Mouse (Mus musculus) intestine, embryonic 15.5 days (tissue): ENCODE data around the gene Kcnk16. TPM values are rescaled to one million over a fixed set of nuclear protein-coding genes. Genes with fewer than 3 reads are reported as not detected.

Source experiments
- ATAC-seq: fragments of 200-750 bp; cut with Nextera tagmentation; 2 replicates; pipeline ENCODE4 v1.8.0; 2017; ENCODE audit warnings: moderate TSS enrichment, moderate library complexity
- H3K27ac ChIP-seq: fragments of 300-500 bp; sonication (generic); 2 replicates; pipeline ENCODE4 v1.5.1; 2015; ENCODE audit warnings: mild to moderate bottlenecking, inconsistent platforms
- H3K27me3 ChIP-seq: fragments of 300-500 bp; sonication (generic); replicated peaks from 2 replicates; pipeline ENCODE4 v1.6.1; 2015; ENCODE audit warnings: inconsistent platforms
- H3K36me3 ChIP-seq: fragments of 300-500 bp; sonication (generic); 2 replicates; pipeline ENCODE4 v1.6.1; 2015; ENCODE audit warnings: inconsistent platforms
- H3K4me1 ChIP-seq: fragments of 300-500 bp; sonication (generic); replicated peaks from 2 replicates; pipeline ENCODE4 v1.6.1; 2015; ENCODE audit warnings: inconsistent platforms
- H3K4me2 ChIP-seq: fragments of 300-500 bp; sonication (generic); replicated peaks from 2 replicates; pipeline ENCODE4 v1.6.1; 2015; ENCODE audit warnings: mild to moderate bottlenecking, inconsistent platforms
- H3K4me3 ChIP-seq: fragments of 300-500 bp; sonication (generic); replicated peaks from 2 replicates; pipeline ENCODE4 v1.5.1; 2015; ENCODE audit warnings: inconsistent platforms
- H3K9ac ChIP-seq: fragments of 300-500 bp; sonication (generic); 2 replicates; pipeline ENCODE4 v1.6.1; 2015; ENCODE audit warnings: inconsistent platforms
- H3K9me3 ChIP-seq: fragments of 300-500 bp; sonication (generic); 2 replicates; pipeline ENCODE4 v1.6.1; 2016; ENCODE audit warnings: inconsistent platforms
- WGBS: fragments of 180-500 bp; shearing (Covaris S2); methylation state at CpG from one replicate; pipeline ENCODE4 v1.1.7; 2015; 5-methylcytosine and 5-hydroxymethylcytosine counted together
- polyA plus RNA-seq: library from polyadenylated mRNA; unstranded; fragments of >200 nt; fragmentation: Nextera tagmentation; extraction: Ambion mirVana; gene quantifications from 2 replicates; pipeline ENCODE4 v1.2.1, GENCODE M21; 2015

Kcnk16 gene
- polyA plus RNA-seq, 1 experiment from 2014 or later, result 6.0 TPM

DNA sequence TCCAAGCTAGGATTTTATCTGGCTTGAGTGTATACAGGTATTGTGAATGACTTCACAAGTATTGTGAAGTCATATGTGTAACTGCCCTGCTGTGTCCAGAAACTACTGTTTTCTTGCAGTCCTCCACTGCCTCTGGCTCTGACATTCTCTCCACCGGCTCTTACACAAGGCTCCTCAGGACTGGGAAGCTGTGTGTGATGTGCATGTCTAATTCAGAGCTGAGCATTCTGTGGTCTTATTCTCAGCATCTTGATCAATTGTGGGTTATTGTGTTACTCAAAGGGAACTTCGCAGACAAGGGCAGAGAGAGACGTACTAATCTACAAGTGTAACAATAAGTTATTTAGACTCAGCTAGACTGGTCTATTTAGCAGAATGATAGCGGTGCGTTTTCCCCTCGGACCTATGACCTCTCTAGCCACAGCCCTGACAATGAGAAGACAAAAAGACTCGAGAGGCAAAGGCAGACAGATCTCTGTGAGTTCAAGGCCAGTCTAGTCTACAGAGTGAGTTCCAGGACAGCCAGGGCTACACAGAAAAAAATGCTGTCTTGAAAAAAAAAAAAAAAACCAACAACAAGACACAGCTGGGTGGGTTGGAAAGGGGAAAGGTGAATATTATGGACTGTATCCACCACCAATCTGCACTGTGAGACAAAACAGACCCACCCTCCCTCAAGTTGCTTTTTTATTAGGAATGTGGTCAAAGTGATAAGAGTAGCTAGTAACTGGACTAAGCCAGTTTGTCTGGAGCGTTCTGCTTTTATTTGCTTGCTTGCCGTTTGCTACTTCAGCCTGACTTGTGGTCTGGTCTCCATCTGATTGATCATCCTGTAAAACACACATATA is 57.0 kb downstream of the Kcnk16 start:
- Histone ChIP-seq H3K9ac (no peak overlapping the region), H3K27ac (no peak overlapping the region), H3K4me2 (no peak overlapping the region), H3K4me3 (no peak overlapping the region), H3K27me3 (no peaks in the 10 kb centered on the region), H3K4me1 (0 out of 2 replicates have a peak, but pooled peaks cover 7% of the 10 kb centered on the region), H3K36me3 (no peaks in the 10 kb centered on the region), H3K9me3 (no peaks in the 10 kb centered on the region)
- no peak for ATAC-seq
- 43% methylated on average over 9 of the region's 9 CpGs for WGBS

Other genes starting within 250 kb of the Kcnk16 start
- gene Saysd1, start 130.7 kb downstream of the Kcnk16 start, polyA plus RNA-seq, result 15.8 and 16.8 TPM in 2 replicates
- gene Kcnk5, start 87.4 kb downstream of the Kcnk16 start, polyA plus RNA-seq, result 9.5 TPM in 2 replicates
- 15.8 and 17.8 TPM in 2 replicates for gene Nudt13, start 25.5 kb upstream of the Kcnk16 start, polyA plus RNA-seq
- gene Ecd, start 78.9 kb upstream of the Kcnk16 start, polyA plus RNA-seq, result 44.1 and 45.9 TPM in 2 replicates
- gene Fam149b, start 79.0 kb upstream of the Kcnk16 start, polyA plus RNA-seq, result 29.0 and 31.1 TPM in 2 replicates
- 128 and 134 TPM in 2 replicates for gene Dnajc9, start 119.7 kb upstream of the Kcnk16 start, polyA plus RNA-seq
- gene Mrps16, start 124.4 kb upstream of the Kcnk16 start, polyA plus RNA-seq, result 97.9 and 100 TPM in 2 replicates
- gene Cfap70, start 183.0 kb upstream of the Kcnk16 start, polyA plus RNA-seq, result 0.18 and 0.28 TPM in 2 replicates
- 45.5 and 47.0 TPM in 2 replicates for gene Anxa7, start 210.9 kb upstream of the Kcnk16 start, polyA plus RNA-seq
- 0.54 and 0.98 TPM in 2 replicates for gene Mss51, start 227.7 kb upstream of the Kcnk16 start, polyA plus RNA-seq